Mouse (Mus musculus): ENCODE data around the gene Cpped1. TPM values are rescaled to one million over a fixed set of nuclear protein-coding genes. Genes with fewer than 3 reads are reported as not detected.

Cpped1 gene
- total and polyA plus RNA-seq, 3 experiments: 13.6 to 34.6 (median 17.5) TPM

GRCm38 (mm10) chr16:11824833-11825232 lies 84.4 kb downstream of the Cpped1 start:
- H3K9me3 ChIP-seq (replicated peaks; ENCODE audit: low read length): no peaks in the 10 kb centered on the region
- dilution Hi-C loops (cut with MboI; ENCODE audit: extremely low pct_ligation_motif_present, extremely low pct_unique_long_range_greater_than_20kb, low sequenced_read_pairs): no loop called here
- H3K27me3 ChIP-seq (replicated peaks): no peaks in the 10 kb centered on the region
- H3K79me2 ChIP-seq (replicated peaks; ENCODE audit: control insufficient read depth, extremely low read depth, insufficient read depth, poor library complexity, severe bottlenecking): no peaks in the 10 kb centered on the region
- in situ Hi-C loops (cut with MboI; ENCODE audit: low pct_ligation_motif_present, low pct_unique_long_range_greater_than_20kb, low sequenced_read_pairs): no loop called here
- no peak overlapping the region for H3K4me2 ChIP-seq (ENCODE audit: insufficient read depth, low read depth, poor library complexity, severe bottlenecking)
- no peak for DNase-seq (ENCODE audit: extremely low read depth)
- no peak overlapping the region for H3K4me3 ChIP-seq (replicated peaks in 1 of 3; ENCODE audit: low read depth in 2 of 3, low read length in 2 of 3, poor library complexity in 1 of 3)
- peaks cover 0 to 32% of the 10 kb centered on the region in 2 experiments; a peak in 2 of 4 replicates for H3K4me1 ChIP-seq (ENCODE audit: control insufficient read depth in 1 of 2, insufficient read depth in 2 of 2)
- H3K9ac ChIP-seq (ENCODE audit: insufficient read depth, low read depth): no peak overlapping the region
- no peak overlapping the region for H3K27ac ChIP-seq (ENCODE audit: insufficient read depth, low read depth)
- peaks cover 6 to 62% of the 10 kb centered on the region in 2 experiments for H3K36me3 ChIP-seq (replicated peaks in 1 of 2; ENCODE audit: control insufficient read depth in 1 of 2, insufficient read depth in 1 of 2, low read length in 1 of 2)
- TF ChIP-seq ZKSCAN1 (IDR thresholded peaks at IDR 0.05; ENCODE audit: borderline replicate concordance, low read depth, low read length): no peak
- TF ChIP-seq CTCF (conservative IDR thresholded peaks at IDR 0.05 in 1 of 2, IDR thresholded peaks at IDR 0.05 in 1 of 2; ENCODE audit: low read depth in 2 of 2, low read length in 2 of 2): no peak
- TF ChIP-seq TCF12 (IDR thresholded peaks at IDR 0.05; ENCODE audit: low read depth, low read length): no peak
- TF ChIP-seq ZMIZ1 (IDR thresholded peaks at IDR 0.05; ENCODE audit: low read depth, low read length): no peak
- TF ChIP-seq SMC3 (IDR thresholded peaks at IDR 0.05; ENCODE audit: low read depth, low read length): no peak
- TF ChIP-seq CHD2 (IDR thresholded peaks at IDR 0.05; ENCODE audit: low read length): no peak

- TF ChIP-seq GABPA (IDR thresholded peaks at IDR 0.05; ENCODE audit: insufficient replicate concordance, low read depth, low read length) (no peak), UBTF (IDR thresholded peaks at IDR 0.05; ENCODE audit: low read depth, low read length) (no peak), JUN (IDR thresholded peaks at IDR 0.05; ENCODE audit: insufficient read depth, low read depth, low read length) (no peak), POLR2A (IDR thresholded peaks at IDR 0.05; ENCODE audit: low read depth, low read length) (no peak), USF2 (conservative IDR thresholded peaks at IDR 0.05; ENCODE audit: low read depth, low read length) (no peak), ZKSCAN1 (IDR thresholded peaks at IDR 0.05; ENCODE audit: borderline replicate concordance, low read depth, low read length) (no peak), TCF12 (IDR thresholded peaks at IDR 0.05; ENCODE audit: low read depth, low read length) (no peak), JUND (conservative IDR thresholded peaks at IDR 0.05; ENCODE audit: low read depth, low read length) (no peak), MYC (IDR thresholded peaks at IDR 0.05; ENCODE audit: low read depth, low read length) (no peak), RAD21 (IDR thresholded peaks at IDR 0.05; ENCODE audit: low read depth, low read length) (no peak), USF1 (IDR thresholded peaks at IDR 0.05; ENCODE audit: low read depth, low read length) (no peak), NRF1 (IDR thresholded peaks at IDR 0.05; ENCODE audit: low read depth, low read length) (no peak), RCOR1 (conservative IDR thresholded peaks at IDR 0.05; ENCODE audit: low read depth, low read length) (no peak), PAX5 (IDR thresholded peaks at IDR 0.05; ENCODE audit: low read length) (no peak), MAFK (IDR thresholded peaks at IDR 0.05; ENCODE audit: insufficient replicate concordance, low read length) (no peak), CHD2 (IDR thresholded peaks at IDR 0.05; ENCODE audit: low read length) (no peak)
- Histone ChIP-seq H3K79me2 (replicated peaks; ENCODE audit: control insufficient read depth, extremely low read depth, insufficient read depth, poor library complexity, severe bottlenecking) (no peaks in the 10 kb centered on the region), H3K4me3 (replicated peaks in 1 of 3; ENCODE audit: low read depth in 2 of 3, low read length in 2 of 3, poor library complexity in 1 of 3) (no peak overlapping the region), H3K4me2 (ENCODE audit: insufficient read depth, low read depth, poor library complexity, severe bottlenecking) (no peak overlapping the region), H3K9ac (ENCODE audit: insufficient read depth, low read depth) (no peak overlapping the region), H3K27ac (ENCODE audit: insufficient read depth, low read depth) (no peak overlapping the region), H3K27me3 (replicated peaks) (no peaks in the 10 kb centered on the region), H3K9me3 (replicated peaks; ENCODE audit: low read length) (no peaks in the 10 kb centered on the region), H3K36me3 (replicated peaks in 1 of 2; ENCODE audit: control insufficient read depth in 1 of 2, insufficient read depth in 1 of 2, low read length in 1 of 2) (peaks cover 6 to 63% of the 10 kb centered on the region in 2 experiments), H3K4me1 (ENCODE audit: control insufficient read depth in 1 of 2, insufficient read depth in 2 of 2) (peaks cover 0 to 30% of the 10 kb centered on the region in 2 experiments; a peak in 2 of 4 replicates)
- DNase-seq (ENCODE audit: extremely low read depth): no peak
- dilution Hi-C loops (cut with MboI; ENCODE audit: extremely low pct_ligation_motif_present, extremely low pct_unique_long_range_greater_than_20kb, low sequenced_read_pairs) (no loop called here), in situ Hi-C loops (cut with MboI; ENCODE audit: low pct_ligation_motif_present, low pct_unique_long_range_greater_than_20kb, low sequenced_read_pairs) (no loop called here)
Measured at GRCm38 (mm10) chr16:11824385-11824784, 84.9 kb downstream of the Cpped1 start.

Data from CH12.LX (cell line).